9 mouse cellular contexts compared by ENCODE assay signal in genomic region chr2:160525301-160526205, GRCm38 (mm10).
DNase-seq lines count a peak whose midpoint lies in the region; ATAC-seq and TF ChIP-seq lines count a peak whose summit lies in the region.
"Had no signal": no experiment of that assay in that cellular context is flagged by ENCODE, and none has a peak within 500 bp of the region (broad histone marks: within the 10 kb centered on the region; RNA-seq: fewer than 3 reads in every experiment).

No protein-coding gene starts in this region.

- H3K27ac ChIP-seq in kidney, postnatal 0 days: no peak overlapping the region
- no peak overlapping the region for H3K27ac ChIP-seq in heart, postnatal 0 days (ENCODE audit: low read depth)
- H3K27ac ChIP-seq in stomach, embryonic 14.5 days (ENCODE audit: low read length): no peak overlapping the region
- no peak overlapping the region for H3K27ac ChIP-seq in thymus, adult 2 months (ENCODE audit: control insufficient read depth, insufficient read depth, low read length)
- H3K27ac ChIP-seq: neural tube, embryonic 13.5 days had no signal

- H3K4me2 ChIP-seq in kidney, postnatal 0 days (ENCODE audit: low read length): no peak overlapping the region
- no peak overlapping the region for H3K4me2 ChIP-seq in heart, postnatal 0 days (ENCODE audit: low read depth, low read length)
- H3K4me2 ChIP-seq in stomach, embryonic 14.5 days (replicated peaks; ENCODE audit: low read depth, low read length): no peak overlapping the region
- H3K4me2 ChIP-seq: neural tube, embryonic 13.5 days had no signal

- no peaks in the 10 kb centered on the region for H3K36me3 ChIP-seq in kidney, postnatal 0 days (ENCODE audit: insufficient read depth, low read length)
- H3K36me3 ChIP-seq in heart, postnatal 0 days (replicated peaks; ENCODE audit: control insufficient read depth, insufficient read depth, low read length): no peaks in the 10 kb centered on the region
- H3K36me3 ChIP-seq in stomach, embryonic 14.5 days (ENCODE audit: control insufficient read depth, insufficient read depth, low read length): no peaks in the 10 kb centered on the region
- no peaks in the 10 kb centered on the region for H3K36me3 ChIP-seq in thymus, adult 2 months (ENCODE audit: control insufficient read depth, insufficient read depth, low read length)
- H3K36me3 ChIP-seq: neural tube, embryonic 13.5 days had no signal

- ATAC-seq in kidney, postnatal 0 days (replicated peaks; ENCODE audit: low FRiP score, low read depth): no peak
- ATAC-seq in heart, postnatal 0 days (ENCODE audit: insufficient read depth, low read depth): 0 out of 2 replicates have a peak, but pooled peaks have one; percentile 21
- peak; percentile 34; the same call in 1 of the 2 replicates for ATAC-seq in stomach, embryonic 14.5 days (ENCODE audit: insufficient number of reproducible peaks, insufficient read depth, low FRiP score, low read depth)

- TF ChIP-seq CTCF in kidney, postnatal 0 days (IDR thresholded peaks at IDR 0.05; ENCODE audit: low read depth): peak; percentile 44
- TF ChIP-seq CTCF in heart, postnatal 0 days (IDR thresholded peaks at IDR 0.05; ENCODE audit: low read depth): no peak; the same call in 1 of the 2 replicates
- TF ChIP-seq CTCF in thymus, adult 2 months (IDR thresholded peaks at IDR 0.05; ENCODE audit: borderline replicate concordance, control insufficient read depth, extremely low read depth, insufficient read depth, low read length, poor library complexity): no peak

- H3K4me1 ChIP-seq in kidney, postnatal 0 days (replicated peaks; ENCODE audit: insufficient read depth, low read length): 0 out of 2 replicates have a peak, but pooled peaks cover 5% of the 10 kb centered on the region
- H3K4me1 ChIP-seq in heart, postnatal 0 days (ENCODE audit: control insufficient read depth, insufficient read depth): 0 out of 2 replicates have a peak, but pooled peaks cover 7% of the 10 kb centered on the region
- peaks cover 15% of the 10 kb centered on the region; the same call in 1 of the 2 replicates for H3K4me1 ChIP-seq in stomach, embryonic 14.5 days (ENCODE audit: control insufficient read depth, insufficient read depth, low read length)
- no peaks in the 10 kb centered on the region for H3K4me1 ChIP-seq in thymus, adult 2 months (replicated peaks; ENCODE audit: control insufficient read depth, insufficient read depth, low read length)

- no peaks in the 10 kb centered on the region for H3K27me3 ChIP-seq in kidney, postnatal 0 days (ENCODE audit: insufficient read depth, low read length)
- no peaks in the 10 kb centered on the region for H3K27me3 ChIP-seq in heart, postnatal 0 days (ENCODE audit: control insufficient read depth, insufficient read depth, low read length)
- H3K27me3 ChIP-seq in stomach, embryonic 14.5 days (ENCODE audit: control insufficient read depth, insufficient read depth, low read length): no peaks in the 10 kb centered on the region
- no peaks in the 10 kb centered on the region for H3K27me3 ChIP-seq in thymus, adult 2 months (ENCODE audit: control insufficient read depth, insufficient read depth, low read length)

- H3K9me3 ChIP-seq in kidney, postnatal 0 days (replicated peaks; ENCODE audit: low read length): no peaks in the 10 kb centered on the region
- H3K9me3 ChIP-seq in heart, postnatal 0 days (replicated peaks; ENCODE audit: control insufficient read depth, low read length): no peaks in the 10 kb centered on the region
- H3K9me3 ChIP-seq in stomach, embryonic 14.5 days (ENCODE audit: control insufficient read depth, low read depth, low read length): no peaks in the 10 kb centered on the region
- H3K9me3 ChIP-seq: neural tube, embryonic 13.5 days had no signal

- DNase-seq in cerebellum, postnatal 10 days: peak; percentile 42 to 70
- no peak for DNase-seq in cerebellum, adult 9-11 months
- DNase-seq in kidney, postnatal 0 days (ENCODE audit: low spot score): no peak
- DNase-seq in kidney, adult 8-10 months: no peak
- DNase-seq in heart, postnatal 0 days (ENCODE audit: low spot score): peak; percentile 19
- DNase-seq in right cerebral cortex, postnatal 25 days: no peak
- DNase-seq in thymus, adult 2 months: no peak

- no peak overlapping the region for H3K9ac ChIP-seq in kidney, postnatal 0 days (ENCODE audit: low read depth, low read length)
- H3K9ac ChIP-seq in heart, postnatal 0 days (replicated peaks; ENCODE audit: low read depth, low read length): no peak overlapping the region
- no peak overlapping the region for H3K9ac ChIP-seq in stomach, embryonic 14.5 days (replicated peaks; ENCODE audit: low read depth, low read length)
- H3K9ac ChIP-seq: neural tube, embryonic 13.5 days had no signal

- TF ChIP-seq POLR2A in thymus, adult 2 months (IDR thresholded peaks at IDR 0.05; ENCODE audit: control insufficient read depth, extremely low read depth, insufficient read depth, low read length, poor library complexity): no peak

- no peak for TF ChIP-seq EP300 in heart, postnatal 0 days (IDR thresholded peaks at IDR 0.05; ENCODE audit: low read depth)

- no peak overlapping the region for H3K4me3 ChIP-seq in kidney, postnatal 0 days (replicated peaks; ENCODE audit: low read depth, low read length)
- H3K4me3 ChIP-seq in heart, postnatal 0 days (ENCODE audit: low read depth, low read length): no peak overlapping the region
- no peak overlapping the region for H3K4me3 ChIP-seq in stomach, embryonic 14.5 days (ENCODE audit: low read depth, low read length)
- no peak overlapping the region for H3K4me3 ChIP-seq in thymus, adult 2 months (ENCODE audit: control insufficient read depth, insufficient read depth, low read length)
- H3K4me3 ChIP-seq: neural tube, embryonic 13.5 days had no signal

- whole genome bisulfite sequencing in kidney, postnatal 0 days: 60% methylated on average over 9 of the region's 9 CpGs
- WGBS in heart, postnatal 0 days: 65% methylated on average over 9 of the region's 9 CpGs
- WGBS in stomach, embryonic 14.5 days: 45% methylated on average over 9 of the region's 9 CpGs
- WGBS in thymus, adult 2 months: 88% methylated on average over 9 of the region's 9 CpGs

Comparison
In these comparisons a context has a peak if more than half of its experiments do, and no peak if none do; other contexts are left out.
1. DNase-seq: peak in cerebellum, postnatal 10 days (2 of 2) and heart, postnatal 0 days (single experiment); none in cerebellum, adult 9-11 months (single experiment), kidney, postnatal 0 days (single experiment), kidney, adult 8-10 months (0 of 2), right cerebral cortex, postnatal 25 days (single experiment) and thymus, adult 2 months (single experiment).